Mouse (Mus musculus): ENCODE data around the gene Ttc7.

Gene Ttc7

GRCm38 (mm10) chr17:87339122-87339521 lies 56.4 kb downstream of the Ttc7 start:
- no peak for DNase-seq

GRCm38 (mm10) chr17:87343060-87343703 lies 60.5 kb downstream of the Ttc7 start:
- DNase-seq = no peak

DNA sequence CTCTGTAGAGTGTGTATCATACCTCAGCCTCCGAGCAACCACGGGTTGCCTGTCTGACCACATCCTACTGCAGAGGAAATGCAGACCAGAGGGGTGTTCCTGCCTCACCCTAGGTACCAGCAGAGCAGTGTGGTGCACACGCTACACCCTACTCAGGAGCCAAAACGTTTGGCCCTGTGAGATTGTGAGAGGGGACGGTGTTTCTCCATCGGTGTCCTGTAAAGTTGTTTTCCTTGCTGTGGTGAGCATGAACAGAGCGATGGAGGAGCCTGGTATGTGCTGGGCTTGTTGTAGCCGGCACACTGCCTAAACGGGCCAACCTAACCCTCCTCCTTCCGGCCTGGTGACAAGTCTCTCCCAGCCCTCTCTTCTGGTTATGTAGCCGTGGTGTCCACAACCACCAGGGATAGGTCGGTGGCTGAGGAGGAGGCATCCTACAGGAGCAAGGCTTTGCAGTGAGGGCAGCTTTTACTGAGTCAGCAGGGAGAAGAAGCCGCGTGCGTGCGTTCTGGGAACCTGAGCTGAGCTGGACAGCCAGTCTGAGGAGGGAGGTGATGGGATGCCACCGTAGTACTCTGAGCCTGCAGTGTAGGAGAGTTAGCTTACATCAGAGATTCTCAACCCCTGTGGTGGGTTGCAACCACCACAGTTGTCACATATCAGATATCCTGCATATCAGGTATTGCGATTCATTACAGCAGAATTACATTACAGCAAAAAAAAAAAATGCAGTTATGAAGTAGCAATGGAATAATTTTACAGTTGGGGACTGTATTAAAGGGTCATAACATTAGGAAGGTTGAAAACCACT lies 62.0 kb downstream of the Ttc7 start:
- no peak for DNase-seq

DNA sequence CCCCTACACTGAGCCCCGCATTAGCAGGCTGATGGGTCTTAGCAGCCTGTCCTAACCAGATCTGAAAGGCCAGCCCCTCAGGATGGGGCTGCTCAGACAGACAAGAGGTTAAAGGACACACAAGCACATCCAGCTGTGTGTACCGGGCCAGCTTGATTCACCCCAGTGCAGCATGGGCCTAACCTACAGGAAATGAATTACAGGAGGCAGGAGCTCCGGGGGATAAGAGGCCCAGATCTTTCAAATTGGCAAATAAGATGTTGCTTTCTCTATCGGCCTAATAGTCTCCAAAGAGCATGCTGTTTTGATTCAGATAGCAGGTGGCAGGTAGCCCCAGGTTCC lies 62.5 kb downstream of the Ttc7 start:
- no peak for DNase-seq

DNA sequence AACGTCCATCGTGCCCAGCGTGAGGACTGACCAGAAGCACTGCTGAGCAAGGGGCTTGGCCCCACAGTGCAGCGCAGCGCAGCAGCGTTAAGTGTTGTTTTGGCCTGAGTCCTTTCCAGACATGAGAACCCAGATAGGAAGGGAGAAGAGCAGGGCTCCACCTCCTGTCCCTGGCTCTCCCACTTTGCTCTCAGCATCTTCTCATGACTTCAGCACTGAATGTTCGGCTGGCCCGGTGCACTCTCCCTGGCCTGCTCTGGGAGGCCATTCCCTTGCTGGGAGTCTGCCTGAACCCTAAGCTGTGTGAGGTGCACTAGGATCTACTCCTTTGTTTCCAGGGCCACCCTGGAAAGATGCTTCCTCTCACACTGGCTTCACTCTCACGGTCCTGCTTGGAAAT lies 65.7 kb downstream of the Ttc7 start:
- DNase-seq = no peak

DNA sequence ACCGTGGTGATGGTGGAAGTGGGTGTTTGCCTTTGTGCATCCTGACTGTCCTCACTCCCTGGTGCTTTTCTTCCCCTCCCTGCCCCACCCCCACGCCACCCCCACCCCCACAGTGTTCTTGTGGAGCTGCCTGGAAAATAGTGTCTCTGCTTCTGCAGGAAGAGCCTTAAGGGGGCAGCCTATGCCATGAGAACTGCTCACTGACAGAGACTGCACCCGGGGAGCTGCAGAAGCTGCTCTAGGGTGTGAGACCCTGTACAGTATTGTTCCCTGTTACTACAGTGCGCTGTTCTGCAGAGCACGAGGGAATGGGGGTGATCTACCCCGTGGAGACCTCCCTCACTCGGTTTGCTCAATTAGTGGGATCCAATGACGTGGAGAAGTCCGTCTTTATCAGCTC lies 66.4 kb downstream of the Ttc7 start:
- no peak for DNase-seq

DNA sequence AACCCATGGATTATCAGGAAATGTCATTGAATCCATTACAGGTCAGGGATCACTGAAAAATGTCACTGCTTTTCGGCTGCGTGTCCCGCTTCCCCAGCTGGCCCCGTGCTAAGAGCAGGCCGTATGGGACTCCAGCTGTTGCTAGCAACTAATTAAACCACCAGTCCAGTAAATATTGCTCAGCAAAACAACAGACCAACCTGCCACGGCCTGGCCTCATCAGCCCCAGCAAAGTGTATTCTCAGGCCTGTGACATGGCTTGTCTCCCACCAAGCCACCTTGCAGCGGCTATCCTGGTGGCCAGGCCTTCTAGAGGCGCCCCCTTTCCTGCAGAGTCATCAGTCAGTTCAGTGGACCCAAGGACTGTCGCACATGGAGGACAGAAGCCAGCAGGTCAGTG lies 66.9 kb downstream of the Ttc7 start:
- DNase-seq = no peak

DNA sequence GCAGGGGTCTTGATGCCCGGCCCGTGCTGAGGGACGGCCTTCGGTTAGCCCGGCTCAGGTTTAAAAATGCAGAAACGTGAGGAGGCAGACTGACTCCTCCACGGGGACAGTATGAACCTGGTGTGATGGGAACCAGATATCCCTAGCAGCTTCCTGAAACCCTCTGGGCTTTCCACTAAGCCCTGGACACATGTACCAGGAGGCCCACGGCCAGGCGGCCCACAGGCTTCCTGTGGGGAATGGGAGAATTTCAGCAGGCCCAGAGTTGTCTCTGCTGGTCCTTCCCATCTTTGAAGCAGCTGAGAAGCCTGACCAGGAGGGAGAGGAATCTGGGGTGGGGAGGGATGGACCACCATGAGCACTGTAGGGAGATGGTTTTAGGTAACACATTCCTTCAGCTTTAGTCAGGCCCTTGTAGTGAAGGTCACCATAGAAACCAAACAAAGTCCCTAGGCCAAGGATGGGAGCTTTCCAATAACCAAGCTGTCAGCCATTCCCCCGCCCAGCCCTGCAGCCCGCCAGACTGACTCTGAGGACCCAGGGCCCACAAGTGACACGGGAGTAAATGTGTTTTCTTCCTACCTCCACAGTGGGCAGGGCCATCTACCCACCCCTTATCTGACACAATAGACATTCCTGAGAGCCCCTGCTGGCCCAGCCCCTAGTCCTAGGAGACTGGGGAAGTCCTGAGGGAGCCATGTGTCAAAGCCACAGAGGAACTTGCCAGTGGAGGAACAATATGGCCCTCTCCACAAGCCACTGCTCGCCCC lies 68.0 kb downstream of the Ttc7 start:
- no peak for DNase-seq

- DNase-seq = no peak
Observed at GRCm38 (mm10) chr17:87351241-87352105, 68.8 kb downstream of the Ttc7 start.

DNA sequence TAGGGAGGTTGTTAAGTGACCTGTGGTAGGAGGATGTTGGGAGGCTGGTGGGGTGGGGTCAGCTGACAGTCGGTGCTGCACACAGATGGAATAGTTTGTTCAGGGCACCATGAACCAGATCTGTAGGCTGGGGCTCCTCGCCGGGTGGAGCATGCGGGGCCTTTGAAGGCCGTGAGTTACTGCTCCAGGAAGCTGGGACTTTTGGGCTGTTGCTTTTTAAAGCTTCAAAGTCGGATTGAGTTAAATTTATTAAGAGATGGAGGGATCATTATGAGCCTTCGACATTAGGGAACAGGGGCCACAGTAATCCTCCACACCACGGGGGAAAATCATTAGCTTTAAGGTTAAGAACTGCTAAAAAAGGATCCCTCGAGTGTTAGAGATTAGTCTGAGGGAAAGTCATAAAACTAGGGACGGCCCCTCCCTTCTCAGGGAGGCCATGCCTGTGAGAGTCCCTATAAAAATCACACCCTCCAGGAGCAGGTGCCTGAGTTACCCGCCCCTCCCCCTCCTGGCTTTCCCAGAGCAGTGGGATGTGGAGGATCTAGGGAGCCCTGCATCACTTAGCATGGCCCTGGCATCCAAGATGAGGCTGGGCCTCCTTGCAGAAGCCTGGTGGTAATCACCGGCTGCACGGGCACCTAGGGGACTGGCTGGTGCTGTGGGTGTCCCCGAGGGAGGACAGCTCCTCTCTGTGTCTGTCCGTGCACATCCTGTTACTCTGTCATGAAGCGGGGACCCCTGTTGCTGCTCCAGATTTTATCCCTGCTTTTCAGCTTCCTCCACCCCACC lies 69.6 kb downstream of the Ttc7 start:
- no peak for DNase-seq

- DNase-seq = no peak
Observed at GRCm38 (mm10) chr17:87352898-87353225, 70.2 kb downstream of the Ttc7 start.

DNA sequence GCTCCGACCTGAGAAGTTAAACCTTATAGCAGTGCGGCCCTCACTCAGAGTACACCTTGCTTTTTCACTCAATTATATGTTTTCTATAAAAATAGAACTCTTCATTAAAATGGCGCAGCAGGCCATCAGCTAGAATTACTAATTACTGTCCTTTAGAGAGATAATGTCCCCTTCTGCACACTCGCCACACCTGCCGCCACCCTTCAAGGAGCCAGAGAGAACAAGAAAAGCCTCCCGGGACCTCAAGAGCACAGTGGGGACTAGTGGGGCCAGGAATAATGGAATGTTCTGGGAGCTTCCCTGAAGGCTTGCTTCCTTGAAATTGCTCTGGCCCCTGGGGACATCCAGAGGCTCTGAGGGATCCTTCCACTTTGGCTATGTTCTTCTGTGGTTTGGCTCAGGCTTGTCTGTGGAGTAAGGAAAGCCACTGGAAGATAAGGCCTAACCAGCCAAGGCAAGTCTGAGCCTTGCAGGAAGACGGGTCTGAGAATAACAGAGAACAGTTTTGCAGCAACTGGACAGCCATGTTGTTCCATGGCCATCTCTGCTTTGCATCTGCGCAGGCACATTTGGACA lies 71.1 kb downstream of the Ttc7 start:
- no peak for DNase-seq

GRCm38 (mm10) chr17:87355456-87355855 lies 72.8 kb downstream of the Ttc7 start:
- DNase-seq = no peak

- no peak for DNase-seq
Observed at GRCm38 (mm10) chr17:87356261-87356660, 73.6 kb downstream of the Ttc7 start.

GRCm38 (mm10) chr17:87357506-87357905 lies 74.8 kb downstream of the Ttc7 start:
- no peak for DNase-seq

- peak; percentile 46 for DNase-seq
Observed at GRCm38 (mm10) chr17:87361132-87361531, 78.4 kb downstream of the Ttc7 start.

DNA sequence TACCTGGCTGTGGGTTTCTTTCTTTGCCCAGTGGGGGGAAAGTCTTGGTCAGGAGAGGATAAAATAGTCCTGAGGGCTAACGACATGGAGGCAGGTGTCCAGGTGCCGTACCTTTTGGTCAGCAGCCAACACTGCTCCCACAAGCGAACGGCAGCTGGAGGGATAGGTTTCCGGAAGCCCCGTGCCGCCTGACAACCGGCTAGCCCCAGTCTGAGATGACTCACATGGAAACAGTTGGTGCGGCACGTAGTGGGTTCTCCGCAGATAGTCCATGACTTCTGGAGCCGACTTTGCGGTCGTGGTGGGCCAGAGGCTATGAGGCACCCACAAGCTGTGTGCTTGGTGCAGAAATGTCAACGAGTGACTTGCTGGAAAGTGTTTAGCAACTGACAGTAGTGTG lies 81.4 kb downstream of the Ttc7 start:
- no peak for DNase-seq

DNA sequence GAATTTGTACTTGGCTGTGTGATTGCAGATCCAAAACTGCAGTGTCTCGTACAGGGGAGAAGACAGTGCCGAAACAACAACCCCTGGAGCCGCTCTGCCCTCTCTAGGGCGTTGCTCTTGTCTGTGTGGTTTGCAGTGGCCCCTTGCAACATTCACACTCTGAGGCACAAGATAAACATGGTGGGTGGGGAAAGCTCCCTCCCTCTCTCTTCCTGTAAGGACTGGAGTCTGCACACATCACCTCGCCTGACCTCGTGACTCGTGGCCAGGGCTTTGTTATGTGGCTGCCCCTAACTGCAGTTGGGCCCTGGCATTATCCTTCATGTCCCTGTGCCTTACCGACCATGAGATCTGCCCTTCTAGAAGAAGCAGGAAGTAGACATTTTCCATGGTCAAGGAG lies 82.6 kb downstream of the Ttc7 start:
- DNase-seq = no peak

DNA sequence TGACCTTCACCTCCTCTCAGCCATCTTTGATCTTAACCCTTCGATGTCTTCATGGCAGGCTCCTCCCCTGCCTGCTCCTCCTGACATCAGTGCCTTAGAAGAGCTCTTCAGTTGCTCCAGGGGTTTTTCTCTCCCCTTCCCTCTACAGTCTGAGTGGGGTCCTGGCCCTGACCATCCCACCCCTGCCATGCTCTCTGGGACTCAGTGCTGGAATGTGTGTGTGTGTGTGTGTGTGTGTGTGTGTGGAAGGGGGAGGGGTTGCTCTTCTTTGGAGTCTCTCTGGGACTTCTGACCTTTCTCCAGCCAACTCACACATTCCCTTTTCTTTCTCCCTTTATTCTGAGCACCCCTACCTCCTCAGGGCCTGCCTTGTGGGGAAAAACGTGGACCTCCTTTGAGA lies 83.8 kb downstream of the Ttc7 start:
- no peak for DNase-seq

- DNase-seq = no peak
Observed at GRCm38 (mm10) chr17:87367228-87367627, 84.5 kb downstream of the Ttc7 start.

DNA sequence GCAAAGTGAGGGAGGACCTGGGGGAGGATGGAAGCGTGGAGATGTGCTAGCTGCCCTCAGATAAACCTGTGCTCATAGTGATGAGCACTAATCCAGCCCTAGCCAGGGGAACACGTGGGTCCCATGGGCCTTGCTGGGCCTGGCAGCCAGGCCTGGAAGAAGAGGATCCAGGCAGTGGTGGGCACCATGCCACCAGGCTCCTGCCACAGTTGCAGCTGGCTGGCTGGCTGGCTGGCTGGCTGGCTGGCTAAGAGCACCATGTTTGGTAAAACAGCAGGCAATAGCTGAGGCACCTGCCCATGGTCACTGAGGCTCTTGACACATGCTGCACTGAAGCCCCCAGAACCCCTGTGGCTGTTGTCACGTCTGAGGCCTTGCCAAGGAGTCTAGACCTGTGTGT lies 85.0 kb downstream of the Ttc7 start:
- peak; percentile 80 for DNase-seq

GRCm38 (mm10) chr17:87368481-87368880 lies 85.8 kb downstream of the Ttc7 start:
- no peak for DNase-seq

Measured in layer of hippocampus, adult 9-11 months (tissue).